Mouse (Mus musculus) lung, embryonic 15.5 days (tissue): ENCODE measurements around the gene Sox6. TPM values are rescaled to one million over a fixed set of nuclear protein-coding genes. Genes with fewer than 3 reads are reported as not detected.

ENCODE experiments used
- ATAC-seq: fragments of 200-750 bp; cut with Nextera tagmentation; 2 replicates; pipeline ENCODE4 v1.8.0; 2017; ENCODE audit warnings: moderate number of reproducible peaks, borderline replicate concordance; ENCODE audit not compliant: low FRiP score, low TSS enrichment; ENCODE audit errors: extremely low read depth
- H3K27ac ChIP-seq: fragments of 300-500 bp; sonication (generic); 2 replicates; pipeline ENCODE4 v1.5.1; 2015; ENCODE audit warnings: moderate library complexity, mild to moderate bottlenecking, inconsistent platforms
- H3K27me3 ChIP-seq: fragments of 300-500 bp; sonication (generic); 2 replicates; pipeline ENCODE4 v1.6.1; 2015; ENCODE audit warnings: inconsistent platforms
- H3K36me3 ChIP-seq: fragments of 300-500 bp; sonication (generic); 2 replicates; pipeline ENCODE4 v1.6.1; 2015; ENCODE audit warnings: inconsistent platforms
- H3K4me1 ChIP-seq: fragments of 300-500 bp; sonication (generic); 2 replicates; pipeline ENCODE4 v1.6.1; 2015; ENCODE audit warnings: inconsistent platforms
- H3K4me2 ChIP-seq: fragments of 300-500 bp; sonication (generic); 2 replicates; pipeline ENCODE4 v1.6.1; 2015; ENCODE audit warnings: inconsistent platforms, mild to moderate bottlenecking, moderate library complexity
- H3K4me3 ChIP-seq: fragments of 300-500 bp; sonication (generic); 2 replicates; pipeline ENCODE4 v1.5.1; 2015; ENCODE audit warnings: mild to moderate bottlenecking, inconsistent platforms
- H3K9ac ChIP-seq: fragments of 300-500 bp; sonication (generic); 2 replicates; pipeline ENCODE4 v1.6.1; 2015; ENCODE audit warnings: inconsistent platforms
- H3K9me3 ChIP-seq: fragments of 300-500 bp; sonication (generic); 2 replicates; pipeline ENCODE4 v1.6.1; 2016; ENCODE audit warnings: inconsistent platforms
- WGBS: fragments of 180-500 bp; shearing (Covaris S2); methylation state at CpG from one replicate; pipeline ENCODE4 v1.1.7; 2015; 5-methylcytosine and 5-hydroxymethylcytosine counted together
- polyA plus RNA-seq: library from polyadenylated mRNA; unstranded; fragments of >200 nt; fragmentation: Nextera tagmentation; extraction: Ambion mirVana; gene quantifications from 2 replicates; pipeline ENCODE4 v1.2.1, GENCODE M21; 2015

Gene Sox6
- polyA plus RNA-seq, 1 experiment from 2014 or later = 23.1 TPM

DNA sequence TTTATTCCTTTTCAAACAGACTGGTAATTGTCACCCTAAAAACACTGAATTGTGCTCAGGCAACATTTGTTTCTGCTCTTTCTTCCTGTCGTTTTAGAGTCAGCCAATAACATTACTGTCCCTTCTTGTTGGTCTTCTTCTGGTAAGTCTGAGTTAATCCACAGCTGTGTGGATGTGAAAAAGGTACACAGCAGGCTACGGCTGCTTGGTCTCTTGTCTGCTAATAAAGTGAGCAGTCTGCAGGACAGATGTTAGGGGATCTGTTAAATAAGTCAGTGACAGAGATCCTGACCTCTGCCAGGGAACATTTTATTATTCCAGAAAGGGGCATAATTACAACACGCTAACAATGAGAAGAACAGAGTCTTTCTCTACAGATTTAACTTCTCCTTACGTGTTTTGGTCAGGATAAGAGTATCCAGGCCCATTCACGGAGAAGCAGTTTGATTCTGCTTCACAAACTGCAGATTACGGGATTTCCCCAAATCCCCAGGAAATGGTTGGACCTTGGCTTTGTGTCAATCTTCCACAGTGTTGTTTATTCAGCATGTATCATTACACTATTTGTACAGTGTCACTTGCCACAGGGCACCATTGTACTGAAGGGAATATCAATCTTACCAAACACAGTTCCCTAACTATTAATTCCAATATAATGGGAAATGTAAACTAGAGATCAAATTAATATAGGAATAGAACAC is 474.1 kb downstream of the Sox6 start:
- WGBS = 36% methylated on average over 6 of the region's 6 CpGs
- Histone ChIP-seq H3K27me3 (no peaks in the 10 kb centered on the region), H3K9me3 (no peaks in the 10 kb centered on the region), H3K4me1 (peaks cover 4% of the 10 kb centered on the region; the same call in 1 of the 2 replicates), H3K27ac (no peak overlapping the region), H3K36me3 (no peaks in the 10 kb centered on the region), H3K4me3 (no peak overlapping the region), H3K4me2 (no peak overlapping the region), H3K9ac (no peak overlapping the region)
- ATAC-seq = no peak

- Histone ChIP-seq H3K27ac (no peak overlapping the region), H3K27me3 (no peaks in the 10 kb centered on the region), H3K36me3 (no peaks in the 10 kb centered on the region), H3K4me2 (no peak overlapping the region), H3K4me1 (no peaks in the 10 kb centered on the region), H3K9me3 (no peaks in the 10 kb centered on the region), H3K4me3 (no peak overlapping the region), H3K9ac (no peak overlapping the region)
- ATAC-seq = no peak
- WGBS = 63% methylated on average over 3 of the region's 3 CpGs
These were observed 481.9 kb downstream of the Sox6 start for GRCm38 (mm10) chr7:115556677-115557076.

GRCm38 (mm10) chr7:115550197-115550804 is 488.3 kb downstream of the Sox6 start:
- Histone ChIP-seq H3K9ac (no peak overlapping the region), H3K4me1 (no peaks in the 10 kb centered on the region)
- WGBS = 63% methylated on average over 7 of the region's 7 CpGs

DNA sequence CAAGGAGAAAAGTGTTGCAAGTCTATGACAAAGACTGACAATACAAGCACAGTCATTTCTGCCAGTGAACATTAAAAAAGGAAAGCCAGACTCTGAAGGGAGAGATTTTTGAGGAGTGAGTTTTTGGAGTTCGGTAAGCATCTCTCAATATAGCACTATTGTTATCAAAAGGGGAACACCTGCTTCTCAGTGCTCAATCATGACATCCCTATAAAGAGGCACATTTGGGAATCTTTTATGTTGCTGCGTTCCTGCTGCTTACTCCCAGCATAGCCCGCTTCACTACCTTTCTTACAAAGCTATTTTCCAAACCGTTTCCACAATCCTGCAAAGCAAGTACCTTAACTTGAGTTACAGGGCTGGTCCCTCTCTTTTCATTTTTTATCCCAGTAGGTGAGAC is 488.9 kb downstream of the Sox6 start:
- Histone ChIP-seq H3K9me3 (no peaks in the 10 kb centered on the region), H3K4me3 (no peak overlapping the region), H3K4me1 (no peaks in the 10 kb centered on the region), H3K36me3 (no peaks in the 10 kb centered on the region), H3K4me2 (no peak overlapping the region), H3K9ac (no peak overlapping the region), H3K27me3 (no peaks in the 10 kb centered on the region), H3K27ac (no peak overlapping the region)
- no peak for ATAC-seq
- whole genome bisulfite sequencing = 80% methylated on average over 4 of the region's 4 CpGs

More at GRCm38 (mm10) chr7:115550197-115550804, 488.3 kb downstream of the Sox6 start:
- ATAC-seq = no peak
- Histone ChIP-seq H3K4me3 (no peak overlapping the region), H3K27me3 (no peaks in the 10 kb centered on the region), H3K9me3 (no peaks in the 10 kb centered on the region), H3K4me2 (no peak overlapping the region), H3K36me3 (no peaks in the 10 kb centered on the region), H3K27ac (no peak overlapping the region)

DNA sequence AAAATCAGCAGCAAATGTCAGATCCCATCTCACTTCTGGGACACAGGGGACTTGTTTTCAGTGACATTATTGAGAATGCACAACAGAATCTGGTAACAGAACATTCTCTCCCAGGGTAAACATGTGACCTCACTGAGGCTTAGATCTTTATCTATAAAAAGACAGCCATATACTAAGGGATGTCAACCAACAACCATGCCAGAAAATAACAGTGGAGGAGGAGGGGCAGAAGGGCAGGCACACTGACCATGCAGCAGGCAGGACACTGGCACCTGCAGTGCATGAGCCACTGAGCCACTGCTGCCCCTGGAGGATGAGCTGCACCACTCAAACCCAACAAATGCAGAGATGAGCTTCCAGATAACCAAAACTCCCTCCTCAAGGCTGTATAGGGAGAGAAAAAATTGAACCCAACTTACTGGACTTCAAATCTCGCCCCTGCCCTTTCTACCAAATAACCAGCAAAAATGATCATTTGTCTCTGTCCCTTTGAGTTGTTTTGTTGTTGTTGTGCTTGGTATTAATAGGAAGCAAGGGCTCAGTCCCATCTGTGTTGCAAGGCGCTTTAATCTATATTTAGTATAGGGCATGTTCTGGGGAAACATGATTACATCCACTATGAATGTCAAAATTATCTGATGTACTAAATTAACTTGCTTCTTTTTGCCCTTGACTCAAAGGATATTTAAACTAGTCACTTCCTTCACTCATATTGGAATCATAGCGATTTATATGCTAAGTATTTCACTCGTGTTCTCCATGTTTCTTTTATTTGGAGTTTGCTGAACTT is 492.8 kb downstream of the Sox6 start:
- WGBS = 81% methylated on average over 4 of the region's 4 CpGs

GRCm38 (mm10) chr7:115543596-115543995 is 495.0 kb downstream of the Sox6 start:
- H3K9me3 ChIP-seq = no peaks in the 10 kb centered on the region
- WGBS = 67% methylated on average over 4 of the region's 4 CpGs
- H3K36me3 ChIP-seq = no peaks in the 10 kb centered on the region
- H3K4me3 ChIP-seq = no peak overlapping the region
- no peaks in the 10 kb centered on the region for H3K27me3 ChIP-seq
- H3K4me2 ChIP-seq = no peak overlapping the region
- no peaks in the 10 kb centered on the region for H3K4me1 ChIP-seq
- no peak overlapping the region for H3K9ac ChIP-seq
- ATAC-seq = no peak
- no peak overlapping the region for H3K27ac ChIP-seq

More for the DNA sequence above, 492.8 kb downstream of the Sox6 start:
- H3K4me3 ChIP-seq = no peak overlapping the region
- no peaks in the 10 kb centered on the region for H3K36me3 ChIP-seq
- H3K9me3 ChIP-seq = no peaks in the 10 kb centered on the region
- H3K4me2 ChIP-seq = no peak overlapping the region
- H3K27ac ChIP-seq = no peak overlapping the region
- no peaks in the 10 kb centered on the region for H3K4me1 ChIP-seq
- H3K27me3 ChIP-seq = no peaks in the 10 kb centered on the region
- ATAC-seq = no peak
- no peak overlapping the region for H3K9ac ChIP-seq

- Histone ChIP-seq H3K36me3 (no peaks in the 10 kb centered on the region), H3K4me3 (no peak overlapping the region), H3K9me3 (no peaks in the 10 kb centered on the region), H3K4me2 (no peak overlapping the region), H3K4me1 (no peaks in the 10 kb centered on the region), H3K9ac (no peak overlapping the region), H3K27ac (no peak overlapping the region), H3K27me3 (no peaks in the 10 kb centered on the region)
- no peak for ATAC-seq
- 15% methylated on average over 2 of the region's 2 CpGs for WGBS
These were observed 498.3 kb downstream of the Sox6 start for GRCm38 (mm10) chr7:115540261-115540660.

DNA sequence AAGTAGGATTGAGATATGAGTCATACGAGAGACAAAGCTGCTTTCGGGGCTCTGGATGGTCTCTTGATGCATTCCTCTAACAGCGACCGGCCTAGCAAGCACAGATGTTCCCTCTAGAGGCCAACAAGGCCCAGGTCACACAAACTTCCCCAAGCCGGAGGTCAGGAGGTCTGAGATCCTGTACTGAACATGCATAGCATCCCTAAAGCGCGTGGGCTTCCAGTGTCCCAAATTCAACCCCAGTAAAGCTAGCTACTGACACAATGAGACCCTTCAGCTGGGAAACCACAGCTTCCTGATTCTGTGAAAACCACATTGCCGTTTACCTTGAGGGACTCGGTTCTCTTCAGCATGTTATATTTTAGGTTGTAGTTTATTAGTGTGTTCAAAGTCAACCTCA is 499.6 kb downstream of the Sox6 start:
- Histone ChIP-seq H3K27ac (no peak overlapping the region), H3K4me3 (no peak overlapping the region), H3K9me3 (no peaks in the 10 kb centered on the region), H3K36me3 (no peaks in the 10 kb centered on the region), H3K4me1 (no peaks in the 10 kb centered on the region), H3K9ac (no peak overlapping the region), H3K27me3 (no peaks in the 10 kb centered on the region), H3K4me2 (no peak overlapping the region)
- no peak for ATAC-seq
- WGBS = 77% methylated on average over 9 of the region's 9 CpGs

DNA sequence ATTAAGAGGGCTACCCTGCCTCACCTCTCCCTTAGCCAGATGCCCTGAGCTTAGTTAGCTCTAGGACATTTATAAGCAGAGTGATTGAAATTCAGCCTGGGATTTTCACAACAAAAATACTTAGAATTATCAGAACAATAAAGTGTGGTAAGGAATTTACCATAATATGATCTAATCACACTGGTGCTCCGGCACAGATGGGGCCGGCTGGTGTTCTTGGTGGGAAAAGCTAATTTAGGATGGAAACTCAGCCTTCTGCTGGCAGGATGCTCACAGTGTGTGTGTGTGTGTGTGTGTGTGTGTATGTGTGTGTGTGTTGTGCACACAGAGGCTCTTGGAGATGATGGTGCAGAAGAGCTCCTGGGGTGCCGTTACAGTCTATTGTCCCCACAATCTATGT is 501.0 kb downstream of the Sox6 start:
- Histone ChIP-seq H3K4me3 (no peak overlapping the region), H3K4me1 (no peaks in the 10 kb centered on the region), H3K9me3 (no peaks in the 10 kb centered on the region), H3K4me2 (no peak overlapping the region), H3K9ac (no peak overlapping the region), H3K27ac (no peak overlapping the region), H3K27me3 (no peaks in the 10 kb centered on the region), H3K36me3 (no peaks in the 10 kb centered on the region)
- ATAC-seq = no peak
- 89% methylated on average over 3 of the region's 3 CpGs for WGBS

DNA sequence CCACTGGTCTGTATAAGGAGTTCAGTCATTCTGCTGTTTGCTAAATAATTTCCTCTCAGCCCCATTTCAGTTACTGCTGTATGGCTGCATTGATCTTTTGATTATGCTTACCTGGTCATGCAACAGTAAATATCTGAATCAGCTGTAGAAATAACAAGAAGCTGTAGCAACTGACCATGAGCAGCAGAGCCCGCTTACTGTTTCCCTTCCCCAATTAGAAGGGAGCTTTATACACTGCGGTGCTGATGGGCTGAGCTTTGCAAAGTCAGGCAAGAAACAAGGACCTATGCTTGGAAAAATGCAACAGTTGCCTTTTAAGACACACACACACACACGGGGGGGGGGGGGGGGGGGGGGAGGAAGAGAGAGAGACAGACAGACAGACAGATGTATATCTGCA is 502.1 kb downstream of the Sox6 start:
- no peaks in the 10 kb centered on the region for H3K4me1 ChIP-seq
- H3K27me3 ChIP-seq = no peaks in the 10 kb centered on the region
- ATAC-seq = no peak
- no peaks in the 10 kb centered on the region for H3K36me3 ChIP-seq
- H3K9me3 ChIP-seq = no peaks in the 10 kb centered on the region
- no peak overlapping the region for H3K9ac ChIP-seq
- H3K4me3 ChIP-seq = no peak overlapping the region
- H3K27ac ChIP-seq = no peak overlapping the region
- no peak overlapping the region for H3K4me2 ChIP-seq
- WGBS = 74% methylated on average over 3 of the region's 3 CpGs

GRCm38 (mm10) chr7:115531875-115532274 is 506.7 kb downstream of the Sox6 start:
- H3K9ac ChIP-seq = no peak overlapping the region
- no peaks in the 10 kb centered on the region for H3K27me3 ChIP-seq
- no peaks in the 10 kb centered on the region for H3K9me3 ChIP-seq
- WGBS = 44% methylated on average over 1 of the region's 1 CpGs
- H3K27ac ChIP-seq = no peak overlapping the region
- ATAC-seq = no peak
- no peak overlapping the region for H3K4me3 ChIP-seq
- no peak overlapping the region for H3K4me2 ChIP-seq
- no peaks in the 10 kb centered on the region for H3K36me3 ChIP-seq
- H3K4me1 ChIP-seq = no peaks in the 10 kb centered on the region

DNA sequence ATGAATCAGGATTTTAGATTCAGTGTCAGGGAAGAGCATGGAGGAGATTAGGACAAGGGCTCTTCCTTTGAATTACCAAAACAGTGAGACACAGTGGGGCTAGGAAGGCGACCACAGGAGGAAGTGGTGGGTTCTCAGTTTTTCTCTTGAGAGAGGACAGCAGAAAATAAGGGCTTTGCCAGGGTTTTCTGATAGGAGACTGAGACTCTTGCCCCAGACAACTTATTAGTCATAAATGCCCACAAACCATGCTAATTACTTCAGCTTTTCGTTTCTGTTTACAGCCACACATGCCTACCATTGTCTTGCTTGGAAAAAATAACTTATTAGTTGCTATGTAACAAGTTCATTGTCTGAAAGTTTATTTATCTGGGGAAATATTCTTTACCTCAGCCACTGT is 507.4 kb downstream of the Sox6 start:
- WGBS = 51% methylated on average over 2 of the region's 2 CpGs
- no peak overlapping the region for H3K4me2 ChIP-seq
- no peaks in the 10 kb centered on the region for H3K36me3 ChIP-seq
- H3K9me3 ChIP-seq = no peaks in the 10 kb centered on the region
- H3K27ac ChIP-seq = no peak overlapping the region
- no peak overlapping the region for H3K4me3 ChIP-seq
- no peaks in the 10 kb centered on the region for H3K4me1 ChIP-seq
- no peak overlapping the region for H3K9ac ChIP-seq
- ATAC-seq = no peak
- no peaks in the 10 kb centered on the region for H3K27me3 ChIP-seq
